Mouse (Mus musculus): Measurements from ENCODE around the gene Snx15. TPM values are rescaled to one million over a fixed set of nuclear protein-coding genes. Genes with fewer than 3 reads are reported as not detected.

Snx15 gene
- polyA plus RNA-seq (2015; fragmentation: Nextera tagmentation; extraction: Ambion mirVana): 19.8 and 25.9 TPM in 2 replicates

DNA sequence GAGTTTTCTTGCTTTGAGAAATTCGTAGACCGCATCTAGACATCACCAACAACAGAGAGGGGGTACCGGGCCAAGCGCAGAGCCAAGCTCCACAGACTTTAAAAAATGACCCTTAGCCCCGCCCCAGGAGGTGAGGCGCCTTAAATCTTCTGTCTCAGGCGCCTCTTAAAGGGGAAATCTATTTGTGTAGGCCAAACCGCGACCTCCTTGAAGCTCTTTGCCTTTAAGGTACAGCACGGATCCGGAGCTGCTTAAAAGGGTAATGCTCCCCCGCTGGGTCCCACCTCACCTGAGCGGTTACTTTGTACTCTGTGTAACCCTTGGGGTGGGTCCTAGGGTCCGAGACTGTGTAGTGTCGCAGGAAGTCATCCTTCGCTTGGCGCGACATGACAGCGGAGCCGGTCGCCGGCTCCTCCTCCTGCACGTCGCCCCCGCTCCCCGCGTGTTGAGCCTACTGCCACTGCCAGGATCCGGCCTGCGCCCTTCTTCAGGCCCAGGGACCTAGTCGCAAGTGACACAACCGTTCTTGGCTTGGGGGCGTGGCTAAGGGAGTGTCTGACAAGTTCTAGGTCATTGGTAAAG is at the start of gene Snx15:
Snx15 (minus strand) TSS at position 545 of the 582 bp plus-strand sequence.
- ATAC-seq (replicated peaks; ENCODE audit: insufficient number of reproducible peaks, insufficient read depth, low FRiP score, low read depth): peak; percentile 94

DNA sequence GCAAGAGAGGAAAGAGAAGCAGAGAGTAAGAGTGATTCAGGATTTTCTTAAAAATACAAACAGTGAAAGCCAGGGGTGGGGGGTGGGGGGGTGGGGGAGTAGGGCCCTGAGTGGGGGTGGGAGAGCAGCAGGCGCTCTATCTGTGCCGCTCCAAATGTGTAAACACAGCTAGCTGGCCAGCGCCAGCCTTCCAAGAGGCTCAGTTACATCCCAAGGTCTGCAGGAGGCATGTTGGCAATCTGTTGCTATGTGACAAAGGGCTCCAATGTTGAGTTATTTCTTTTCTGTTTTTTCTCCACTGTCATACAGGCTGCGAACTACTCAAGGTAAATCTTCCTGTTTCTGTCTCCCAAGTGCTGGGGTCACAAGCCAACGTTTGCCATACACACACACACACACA is 46.7 kb upstream of the Snx15 start:
- ATAC-seq (replicated peaks; ENCODE audit: insufficient number of reproducible peaks, insufficient read depth, low FRiP score, low read depth): no peak
- WGBS: 25% methylated on average over 5 of the region's 5 CpGs

More for the DNA sequence above, at the start of gene Snx15:
- Histone ChIP-seq H3K9me3 (replicated peaks) (no peaks in the 10 kb centered on the region), H3K4me3 (peak within 1 kb of the TSS; percentile 74), H3K4me2 (peak within 1 kb of the TSS; percentile 71), H3K9ac (peak within 1 kb of the TSS; percentile 80), H3K4me1 (replicated peaks) (0 out of 2 replicates have a peak, but pooled peaks cover 2% of the 10 kb centered on the region), H3K27me3 (no peaks in the 10 kb centered on the region), H3K27ac (peak within 1 kb of the TSS; percentile 94), H3K36me3 (no peaks in the 10 kb centered on the region)
- under 1% methylated on average over 32 of the region's 32 CpGs for WGBS

DNA sequence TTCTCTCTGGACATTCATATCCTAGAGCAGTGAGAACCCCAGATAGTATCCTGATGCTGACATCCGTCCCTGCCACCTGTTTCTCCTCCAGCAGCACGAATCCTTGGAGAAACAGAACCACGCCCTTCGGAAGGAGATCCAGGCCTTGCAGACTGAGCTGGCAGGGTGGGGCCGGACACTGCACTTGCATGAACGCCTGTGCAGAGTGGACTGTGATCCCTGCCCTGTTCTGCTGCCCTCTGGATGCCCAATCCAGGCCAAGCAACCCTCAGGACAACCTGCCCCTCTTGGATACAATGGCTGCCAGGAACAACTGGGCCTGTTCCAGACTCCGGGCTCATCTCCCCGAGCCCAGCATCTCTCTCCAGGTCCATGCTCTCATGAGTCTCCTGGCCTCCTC is 43.1 kb upstream of the Snx15 start:
- no peak for ATAC-seq (replicated peaks; ENCODE audit: insufficient number of reproducible peaks, insufficient read depth, low FRiP score, low read depth)
- no peaks in the 10 kb centered on the region for H3K4me1 ChIP-seq (replicated peaks)
- WGBS: 74% methylated on average over 8 of the region's 8 CpGs
- no peaks in the 10 kb centered on the region for H3K27me3 ChIP-seq
- no peaks in the 10 kb centered on the region for H3K36me3 ChIP-seq
- no peak overlapping the region for H3K9ac ChIP-seq
- H3K27ac ChIP-seq: no peak overlapping the region
- H3K4me2 ChIP-seq: no peak overlapping the region
- no peak overlapping the region for H3K4me3 ChIP-seq
- H3K9me3 ChIP-seq (replicated peaks): no peaks in the 10 kb centered on the region

More for the DNA sequence above, 46.7 kb upstream of the Snx15 start:
- H3K9me3 ChIP-seq (replicated peaks): no peaks in the 10 kb centered on the region
- H3K27ac ChIP-seq: no peak overlapping the region
- no peak overlapping the region for H3K4me3 ChIP-seq
- H3K36me3 ChIP-seq: no peaks in the 10 kb centered on the region
- H3K4me1 ChIP-seq (replicated peaks): no peaks in the 10 kb centered on the region
- no peak overlapping the region for H3K9ac ChIP-seq
- H3K27me3 ChIP-seq: no peaks in the 10 kb centered on the region
- no peak overlapping the region for H3K4me2 ChIP-seq

DNA sequence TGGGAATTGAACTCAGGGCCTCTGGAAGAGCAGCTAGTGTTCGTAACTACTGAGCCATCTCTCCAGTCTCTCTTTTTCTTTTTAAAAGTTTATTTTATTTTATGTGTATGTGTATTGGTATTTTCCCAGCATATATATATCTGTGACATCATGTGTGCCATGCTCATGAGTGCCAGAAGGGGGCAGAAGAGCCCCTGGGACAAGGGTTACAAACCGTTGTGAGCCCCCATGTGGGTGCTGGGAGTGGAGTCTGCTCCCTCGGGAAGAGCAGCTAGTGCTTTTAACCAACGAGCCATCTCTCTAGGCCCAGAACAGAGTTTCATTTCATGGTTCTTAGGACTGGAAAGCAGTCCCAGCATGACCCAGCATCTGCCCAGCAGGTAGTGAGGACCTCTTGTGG is 38.6 kb upstream of the Snx15 start:
- Histone ChIP-seq H3K36me3 (no peaks in the 10 kb centered on the region), H3K4me2 (no peak overlapping the region), H3K4me3 (no peak overlapping the region), H3K9me3 (replicated peaks) (no peaks in the 10 kb centered on the region), H3K4me1 (replicated peaks) (no peaks in the 10 kb centered on the region), H3K9ac (no peak overlapping the region), H3K27ac (no peak overlapping the region), H3K27me3 (no peaks in the 10 kb centered on the region)
- no peak for ATAC-seq (replicated peaks; ENCODE audit: insufficient number of reproducible peaks, insufficient read depth, low FRiP score, low read depth)
- WGBS: 63% methylated on average over 4 of the region's 4 CpGs

DNA sequence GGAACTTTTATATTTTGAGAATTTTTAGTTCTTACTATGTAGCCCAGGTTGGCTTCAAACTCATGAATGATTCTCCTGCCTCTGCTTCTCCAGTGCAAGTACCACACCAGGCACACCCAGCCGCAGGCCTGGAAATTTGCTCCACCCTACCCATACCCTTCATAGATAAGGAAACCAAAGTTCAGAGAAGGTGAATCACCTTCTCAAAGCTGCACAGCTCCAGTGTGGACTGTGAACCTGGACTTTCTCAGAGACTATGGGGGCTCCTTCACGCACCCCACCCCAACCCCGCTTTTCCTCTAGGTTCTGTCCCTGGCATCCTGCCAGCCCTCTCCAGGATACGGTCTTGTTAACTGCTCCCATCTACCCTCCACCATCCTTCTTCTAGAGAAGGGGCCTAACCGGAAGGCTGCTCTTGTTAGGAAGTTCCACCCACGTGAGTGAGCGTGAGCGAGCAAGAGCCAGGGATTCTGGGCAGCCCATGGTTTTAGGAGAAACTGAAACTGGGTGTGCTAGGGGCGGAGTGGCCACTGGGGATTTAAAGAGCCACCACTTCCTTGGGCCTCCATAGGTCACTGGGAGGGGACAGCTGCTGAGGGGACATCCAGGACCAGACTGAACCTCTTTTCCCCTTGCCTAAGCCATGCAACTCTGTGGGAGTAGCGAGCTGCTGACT is 35.9 kb upstream of the Snx15 start:
- ATAC-seq (replicated peaks; ENCODE audit: insufficient number of reproducible peaks, insufficient read depth, low FRiP score, low read depth): no peak
- H3K27me3 ChIP-seq: no peaks in the 10 kb centered on the region
- no peak overlapping the region for H3K4me2 ChIP-seq
- 57% methylated on average over 10 of the region's 10 CpGs for WGBS
- H3K27ac ChIP-seq: no peak overlapping the region
- no peaks in the 10 kb centered on the region for H3K4me1 ChIP-seq (replicated peaks)
- no peaks in the 10 kb centered on the region for H3K9me3 ChIP-seq (replicated peaks)
- no peak overlapping the region for H3K4me3 ChIP-seq
- no peaks in the 10 kb centered on the region for H3K36me3 ChIP-seq
- H3K9ac ChIP-seq: no peak overlapping the region

DNA sequence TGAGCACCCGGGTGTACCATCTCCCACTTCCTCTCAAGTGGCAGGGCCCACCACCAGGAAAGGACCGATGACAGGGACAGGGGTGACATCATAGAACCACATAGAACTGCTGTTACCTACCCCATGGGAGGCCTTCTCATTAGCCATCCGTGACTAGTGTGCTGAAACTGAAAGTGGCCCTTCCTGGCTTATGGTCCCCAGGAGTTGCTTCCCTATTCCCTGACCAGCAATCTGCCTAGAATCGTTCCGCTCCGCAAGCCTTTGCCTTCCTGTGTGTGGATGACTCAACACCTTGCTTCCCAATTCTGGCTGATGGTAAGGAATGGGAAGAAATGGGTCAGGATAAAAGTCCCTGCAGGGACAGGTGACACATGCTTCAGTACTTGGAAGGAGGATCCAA is 29.1 kb upstream of the Snx15 start:
- WGBS: 59% methylated on average over 6 of the region's 6 CpGs
- Histone ChIP-seq H3K4me1 (replicated peaks) (no peaks in the 10 kb centered on the region), H3K4me2 (no peak overlapping the region), H3K9ac (no peak overlapping the region), H3K36me3 (no peaks in the 10 kb centered on the region), H3K9me3 (replicated peaks) (no peaks in the 10 kb centered on the region), H3K4me3 (no peak overlapping the region), H3K27me3 (0 out of 2 replicates have a peak, but pooled peaks cover 3% of the 10 kb centered on the region), H3K27ac (no peak overlapping the region)
- ATAC-seq (replicated peaks; ENCODE audit: insufficient number of reproducible peaks, insufficient read depth, low FRiP score, low read depth): no peak

DNA sequence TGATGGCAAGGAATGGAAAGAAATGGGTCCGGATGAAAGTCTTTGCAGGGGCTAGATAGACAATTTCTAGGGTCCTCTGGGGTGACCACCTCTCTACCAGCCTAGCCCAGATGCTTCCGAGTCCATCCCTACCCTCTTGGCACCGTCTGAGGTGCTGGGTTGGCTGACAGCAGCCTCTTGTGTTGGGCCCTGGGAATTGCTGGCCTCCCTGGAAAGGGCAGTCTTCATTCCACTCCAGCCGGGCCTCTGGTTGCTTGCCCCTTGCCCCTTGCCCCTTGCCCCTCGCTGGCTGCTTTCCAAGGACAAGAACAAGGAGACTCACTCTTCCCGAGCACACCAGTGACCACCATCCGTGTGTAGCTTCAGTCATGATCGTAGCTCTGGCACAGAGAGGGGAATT is 28.3 kb upstream of the Snx15 start:
- no peak for ATAC-seq (replicated peaks; ENCODE audit: insufficient number of reproducible peaks, insufficient read depth, low FRiP score, low read depth)
- H3K27me3 ChIP-seq: 0 out of 2 replicates have a peak, but pooled peaks cover 3% of the 10 kb centered on the region
- H3K9ac ChIP-seq: no peak overlapping the region

DNA sequence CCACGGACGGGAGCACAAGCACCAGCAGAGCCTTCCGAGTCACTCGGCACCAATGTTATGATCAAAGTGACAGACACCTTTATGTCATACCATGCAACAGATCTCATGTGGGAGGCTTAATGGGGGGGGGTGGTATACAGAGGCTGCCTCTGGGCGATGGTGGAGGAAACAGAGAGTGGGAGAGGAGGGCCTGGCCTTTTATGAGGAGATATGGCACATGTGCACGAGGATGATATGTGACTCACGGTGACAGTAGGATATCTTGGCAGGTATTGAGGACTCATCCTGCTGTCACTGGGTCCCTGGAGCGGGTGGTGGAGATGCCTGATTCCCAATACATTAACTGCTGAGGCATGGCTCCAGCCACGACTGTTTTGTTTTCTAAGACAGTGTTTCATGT is 27.1 kb upstream of the Snx15 start:
- H3K36me3 ChIP-seq: no peaks in the 10 kb centered on the region
- no peak overlapping the region for H3K4me3 ChIP-seq
- H3K9me3 ChIP-seq (replicated peaks): no peaks in the 10 kb centered on the region
- no peaks in the 10 kb centered on the region for H3K4me1 ChIP-seq (replicated peaks)
- H3K27me3 ChIP-seq: 0 out of 2 replicates have a peak, but pooled peaks cover 3% of the 10 kb centered on the region
- no peak for ATAC-seq (replicated peaks; ENCODE audit: insufficient number of reproducible peaks, insufficient read depth, low FRiP score, low read depth)
- H3K27ac ChIP-seq: no peak overlapping the region
- H3K4me2 ChIP-seq: no peak overlapping the region
- WGBS: 77% methylated on average over 9 of the region's 9 CpGs
- H3K9ac ChIP-seq: no peak overlapping the region

More for the DNA sequence above, 28.3 kb upstream of the Snx15 start:
- 63% methylated on average over 8 of the region's 8 CpGs for WGBS
- no peaks in the 10 kb centered on the region for H3K4me1 ChIP-seq (replicated peaks)
- H3K27ac ChIP-seq: no peak overlapping the region
- H3K9me3 ChIP-seq (replicated peaks): no peaks in the 10 kb centered on the region
- no peaks in the 10 kb centered on the region for H3K36me3 ChIP-seq
- no peak overlapping the region for H3K4me3 ChIP-seq
- H3K4me2 ChIP-seq: no peak overlapping the region

DNA sequence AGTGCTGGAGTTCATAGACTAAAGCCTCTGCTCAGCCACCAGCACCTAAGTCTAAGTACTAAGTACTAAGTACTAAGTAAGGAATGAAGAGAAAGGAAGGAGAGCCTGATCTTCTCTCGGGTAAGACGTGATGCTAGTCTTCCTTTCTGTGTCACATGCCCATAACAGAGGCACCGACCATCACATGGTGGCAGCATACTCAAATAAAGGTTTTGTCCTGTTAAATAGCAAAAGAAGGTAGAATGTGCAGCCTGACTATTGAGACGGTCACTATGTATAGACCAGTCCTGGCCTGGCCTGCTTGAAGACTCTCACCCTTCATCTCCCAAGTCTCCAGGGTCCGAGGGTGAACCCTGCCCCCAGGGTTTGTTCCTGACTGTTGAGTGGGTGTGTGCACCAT is 16.7 kb upstream of the Snx15 start:
- H3K9ac ChIP-seq: no peak overlapping the region
- H3K27ac ChIP-seq: no peak overlapping the region
- peaks cover 11% of the 10 kb centered on the region for H3K4me1 ChIP-seq (replicated peaks)
- no peak overlapping the region for H3K4me2 ChIP-seq
- H3K27me3 ChIP-seq: peaks cover 3% of the 10 kb centered on the region; the same call in 1 of the 2 replicates
- 72% methylated on average over 5 of the region's 5 CpGs for whole genome bisulfite sequencing
- no peak overlapping the region for H3K4me3 ChIP-seq
- H3K9me3 ChIP-seq (replicated peaks): no peaks in the 10 kb centered on the region
- no peak for ATAC-seq (replicated peaks; ENCODE audit: insufficient number of reproducible peaks, insufficient read depth, low FRiP score, low read depth)
- H3K36me3 ChIP-seq: no peaks in the 10 kb centered on the region

DNA sequence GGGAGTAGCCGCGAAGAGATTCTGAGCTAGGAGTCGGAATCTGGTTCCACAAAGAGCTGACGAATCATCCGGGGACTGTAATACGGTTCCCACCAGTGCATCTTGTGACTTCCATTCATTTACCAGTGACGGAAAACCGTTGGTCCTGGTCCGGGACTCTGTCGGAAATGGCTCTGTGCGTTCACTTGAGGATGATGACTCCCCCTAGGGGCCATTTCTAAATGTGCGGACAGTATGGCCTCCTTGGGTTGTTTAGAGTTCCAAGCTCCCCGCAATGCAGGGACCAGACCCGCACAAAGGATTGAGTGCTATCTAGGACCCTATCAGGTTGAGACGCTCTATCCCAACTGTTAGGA is 13.3 kb upstream of the Snx15 start, which contains the start of gene Arl2:
Arl2 (minus strand) TSS at position 155 of the 356 bp plus-strand sequence.
- no peaks in the 10 kb centered on the region for H3K27me3 ChIP-seq
- peak; percentile 68 for ATAC-seq (replicated peaks; ENCODE audit: insufficient number of reproducible peaks, insufficient read depth, low FRiP score, low read depth)
- peak within 1 kb of the TSS; percentile 94 for H3K4me2 ChIP-seq
- H3K27ac ChIP-seq: peak within 1 kb of the TSS; percentile 93
- H3K36me3 ChIP-seq: 0 out of 2 replicates have a peak, but pooled peaks cover 4% of the 10 kb centered on the region
- WGBS: under 1% methylated on average over 15 of the region's 15 CpGs
- H3K4me1 ChIP-seq (replicated peaks): peaks cover 12% of the 10 kb centered on the region
- H3K4me3 ChIP-seq: peak within 1 kb of the TSS; percentile 70
- H3K9ac ChIP-seq: peak within 1 kb of the TSS; percentile 84
- no peaks in the 10 kb centered on the region for H3K9me3 ChIP-seq (replicated peaks)

DNA sequence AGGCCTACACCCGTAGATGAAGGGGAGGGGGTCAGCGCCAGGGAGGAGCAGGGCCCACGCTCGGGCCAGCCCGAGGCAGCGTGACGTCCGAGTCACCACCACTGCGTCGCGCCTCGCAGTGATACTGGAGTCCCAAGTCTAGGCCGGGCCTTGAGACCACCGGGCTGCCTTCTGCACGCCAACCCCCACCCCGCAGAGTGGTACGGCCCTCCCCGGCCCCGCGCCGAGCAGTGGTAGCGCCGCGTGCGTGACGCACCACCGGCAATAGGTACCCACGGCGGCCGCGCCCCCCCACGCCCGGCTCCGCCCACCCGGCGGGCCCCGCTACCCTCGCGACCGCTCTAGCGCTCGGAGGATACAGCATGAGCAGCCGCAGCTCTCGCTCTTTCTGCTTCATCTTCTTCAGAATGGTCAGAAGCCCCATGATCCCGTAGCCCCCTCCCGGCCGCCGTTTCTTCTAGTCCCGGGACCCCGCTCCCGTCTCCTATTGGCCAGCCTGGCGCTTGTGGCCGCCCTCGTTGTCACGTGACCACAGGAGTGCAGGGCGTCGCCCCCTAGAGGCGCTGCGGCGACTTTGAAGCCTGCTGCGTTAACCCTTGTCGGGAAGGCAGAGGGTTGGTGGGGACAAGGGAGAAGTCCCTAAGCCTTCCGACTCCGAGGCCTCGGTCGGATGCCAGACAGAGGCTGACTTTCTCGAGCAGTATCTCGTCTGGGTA is 12.7 kb upstream of the Snx15 start, which contains the start of gene Batf2:
Batf2 (plus strand) TSS at position 306 of the 716 bp plus-strand sequence.
- peak; percentile 89 for ATAC-seq (replicated peaks; ENCODE audit: insufficient number of reproducible peaks, insufficient read depth, low FRiP score, low read depth)
- 0 out of 2 replicates have a peak, but pooled peaks cover 4% of the 10 kb centered on the region for H3K36me3 ChIP-seq
- no peaks in the 10 kb centered on the region for H3K9me3 ChIP-seq (replicated peaks)
- H3K27me3 ChIP-seq: no peaks in the 10 kb centered on the region
- H3K4me1 ChIP-seq (replicated peaks): peaks cover 12% of the 10 kb centered on the region
- H3K27ac ChIP-seq: peak within 1 kb of the TSS; percentile 93
- peak within 1 kb of the TSS; percentile 70 for H3K4me3 ChIP-seq
- peak within 1 kb of the TSS; percentile 84 for H3K9ac ChIP-seq
- under 1% methylated on average over 63 of the region's 68 CpGs for WGBS
- peak within 1 kb of the TSS; percentile 94 for H3K4me2 ChIP-seq
